Mouse (Mus musculus): ENCODE measurements at regions not wholly inside any gene's neighbourhood (a gene's known extent, or its start where the extent isn't known, plus 50 kb on each side); places are given as distances from the start of the nearest gene placed in this dataset.

- WGBS (ENCODE audit: insufficient replicate concordance): 34% methylated on average over 29 of the region's 29 CpGs
- no peaks in the 10 kb centered on the region for H3K9me3 ChIP-seq (replicated peaks; ENCODE audit: control insufficient read depth, low read length)
- H3K4me2 ChIP-seq (ENCODE audit: low read depth, low read length): no peak overlapping the region
- no peaks in the 10 kb centered on the region for H3K4me1 ChIP-seq (ENCODE audit: control insufficient read depth, low read depth, low read length)
- ATAC-seq (ENCODE audit: low read depth): no peak
- no peaks in the 10 kb centered on the region for H3K36me3 ChIP-seq (ENCODE audit: control insufficient read depth, insufficient read depth)
- no peaks in the 10 kb centered on the region for H3K27me3 ChIP-seq (ENCODE audit: control insufficient read depth, insufficient read depth, low read depth, low read length)
- H3K9ac ChIP-seq (ENCODE audit: low read depth, low read length): no peak overlapping the region
- no peak overlapping the region for H3K4me3 ChIP-seq (ENCODE audit: low read depth, low read length)
- H3K27ac ChIP-seq (ENCODE audit: low read length): no peak overlapping the region
Measured at GRCm38 (mm10) chr14:59075845-59076745, 66.6 kb downstream of the 1700129C05Rik start.

- Histone ChIP-seq H3K27me3 (ENCODE audit: control insufficient read depth, insufficient read depth, low read depth, low read length) (no peaks in the 10 kb centered on the region), H3K4me1 (ENCODE audit: control insufficient read depth, low read depth, low read length) (no peaks in the 10 kb centered on the region), H3K27ac (ENCODE audit: low read length) (no peak overlapping the region), H3K9me3 (replicated peaks; ENCODE audit: control insufficient read depth, low read length) (no peaks in the 10 kb centered on the region), H3K4me3 (ENCODE audit: low read depth, low read length) (no peak overlapping the region), H3K9ac (ENCODE audit: low read depth, low read length) (no peak overlapping the region), H3K4me2 (ENCODE audit: low read depth, low read length) (no peak overlapping the region), H3K36me3 (ENCODE audit: control insufficient read depth, insufficient read depth) (no peaks in the 10 kb centered on the region)
- WGBS (ENCODE audit: insufficient replicate concordance): 54% methylated on average over 7 of the region's 7 CpGs
- no peak for ATAC-seq (ENCODE audit: low read depth)
Measured at GRCm38 (mm10) chr14:59072323-59073039, 70.2 kb downstream of the 1700129C05Rik start.

- Histone ChIP-seq H3K27me3 (ENCODE audit: control insufficient read depth, insufficient read depth, low read depth, low read length) (no peaks in the 10 kb centered on the region), H3K27ac (ENCODE audit: low read length) (no peak overlapping the region), H3K4me1 (ENCODE audit: control insufficient read depth, low read depth, low read length) (no peaks in the 10 kb centered on the region), H3K4me3 (ENCODE audit: low read depth, low read length) (no peak overlapping the region), H3K36me3 (ENCODE audit: control insufficient read depth, insufficient read depth) (no peaks in the 10 kb centered on the region), H3K4me2 (ENCODE audit: low read depth, low read length) (no peak overlapping the region), H3K9me3 (replicated peaks; ENCODE audit: control insufficient read depth, low read length) (no peaks in the 10 kb centered on the region), H3K9ac (ENCODE audit: low read depth, low read length) (no peak overlapping the region)
- WGBS (ENCODE audit: insufficient replicate concordance): 65% methylated on average over 2 of the region's 2 CpGs
- ATAC-seq (ENCODE audit: low read depth): no peak
Measured at GRCm38 (mm10) chr14:59070056-59070455, 72.6 kb downstream of the 1700129C05Rik start.

GRCm38 (mm10) chr14:59066456-59067220 lies 76.1 kb downstream of the 1700129C05Rik start:
- ATAC-seq (ENCODE audit: low read depth): no peak
- H3K9ac ChIP-seq (ENCODE audit: low read depth, low read length): no peak overlapping the region
- 60% methylated on average over 8 of the region's 8 CpGs for WGBS (ENCODE audit: insufficient replicate concordance)
- no peaks in the 10 kb centered on the region for H3K36me3 ChIP-seq (ENCODE audit: control insufficient read depth, insufficient read depth)
- H3K27ac ChIP-seq (ENCODE audit: low read length): no peak overlapping the region
- H3K4me1 ChIP-seq (ENCODE audit: control insufficient read depth, low read depth, low read length): no peaks in the 10 kb centered on the region
- no peak overlapping the region for H3K4me3 ChIP-seq (ENCODE audit: low read depth, low read length)
- H3K27me3 ChIP-seq (ENCODE audit: control insufficient read depth, insufficient read depth, low read depth, low read length): no peaks in the 10 kb centered on the region
- no peaks in the 10 kb centered on the region for H3K9me3 ChIP-seq (replicated peaks; ENCODE audit: control insufficient read depth, low read length)
- no peak overlapping the region for H3K4me2 ChIP-seq (ENCODE audit: low read depth, low read length)

GRCm38 (mm10) chr14:59063221-59063620 lies 79.5 kb downstream of the 1700129C05Rik start:
- H3K27ac ChIP-seq (ENCODE audit: low read length): no peak overlapping the region
- H3K4me3 ChIP-seq (ENCODE audit: low read depth, low read length): no peak overlapping the region
- H3K4me1 ChIP-seq (ENCODE audit: control insufficient read depth, low read depth, low read length): no peaks in the 10 kb centered on the region
- H3K4me2 ChIP-seq (ENCODE audit: low read depth, low read length): no peak overlapping the region
- no peaks in the 10 kb centered on the region for H3K9me3 ChIP-seq (replicated peaks; ENCODE audit: control insufficient read depth, low read length)
- H3K36me3 ChIP-seq (ENCODE audit: control insufficient read depth, insufficient read depth): no peaks in the 10 kb centered on the region
- ATAC-seq (ENCODE audit: low read depth): no peak
- WGBS (ENCODE audit: insufficient replicate concordance): 52% methylated on average over 3 of the region's 3 CpGs
- H3K27me3 ChIP-seq (ENCODE audit: control insufficient read depth, insufficient read depth, low read depth, low read length): no peaks in the 10 kb centered on the region
- no peak overlapping the region for H3K9ac ChIP-seq (ENCODE audit: low read depth, low read length)

GRCm38 (mm10) chr14:59056832-59057231 lies 85.9 kb downstream of the 1700129C05Rik start:
- no peak overlapping the region for H3K27ac ChIP-seq (ENCODE audit: low read length)
- WGBS (ENCODE audit: insufficient replicate concordance): 64% methylated on average over 3 of the region's 3 CpGs
- no peak overlapping the region for H3K4me3 ChIP-seq (ENCODE audit: low read depth, low read length)
- no peaks in the 10 kb centered on the region for H3K9me3 ChIP-seq (replicated peaks; ENCODE audit: control insufficient read depth, low read length)
- no peaks in the 10 kb centered on the region for H3K36me3 ChIP-seq (ENCODE audit: control insufficient read depth, insufficient read depth)
- ATAC-seq (ENCODE audit: low read depth): no peak
- H3K27me3 ChIP-seq (ENCODE audit: control insufficient read depth, insufficient read depth, low read depth, low read length): no peaks in the 10 kb centered on the region
- no peaks in the 10 kb centered on the region for H3K4me1 ChIP-seq (ENCODE audit: control insufficient read depth, low read depth, low read length)
- H3K9ac ChIP-seq (ENCODE audit: low read depth, low read length): no peak overlapping the region
- no peak overlapping the region for H3K4me2 ChIP-seq (ENCODE audit: low read depth, low read length)

GRCm38 (mm10) chr14:59055283-59055682 lies 87.4 kb downstream of the 1700129C05Rik start:
- no peaks in the 10 kb centered on the region for H3K9me3 ChIP-seq (replicated peaks; ENCODE audit: control insufficient read depth, low read length)

GRCm38 (mm10) chr14:59052421-59052820 lies 90.3 kb downstream of the 1700129C05Rik start:
- ATAC-seq (ENCODE audit: low read depth): no peak
- Histone ChIP-seq H3K36me3 (ENCODE audit: control insufficient read depth, insufficient read depth) (no peaks in the 10 kb centered on the region), H3K27ac (ENCODE audit: low read length) (no peak overlapping the region), H3K4me2 (ENCODE audit: low read depth, low read length) (no peak overlapping the region), H3K9me3 (replicated peaks; ENCODE audit: control insufficient read depth, low read length) (no peaks in the 10 kb centered on the region), H3K4me3 (ENCODE audit: low read depth, low read length) (no peak overlapping the region), H3K9ac (ENCODE audit: low read depth, low read length) (no peak overlapping the region), H3K4me1 (ENCODE audit: control insufficient read depth, low read depth, low read length) (no peaks in the 10 kb centered on the region), H3K27me3 (ENCODE audit: control insufficient read depth, insufficient read depth, low read depth, low read length) (no peaks in the 10 kb centered on the region)
- whole genome bisulfite sequencing (ENCODE audit: insufficient replicate concordance): 65% methylated on average over 3 of the region's 3 CpGs

More at GRCm38 (mm10) chr14:59055283-59055682, 87.4 kb downstream of the 1700129C05Rik start:
- H3K4me3 ChIP-seq (ENCODE audit: low read depth, low read length): no peak overlapping the region
- H3K4me2 ChIP-seq (ENCODE audit: low read depth, low read length): no peak overlapping the region
- no peak overlapping the region for H3K27ac ChIP-seq (ENCODE audit: low read length)
- no peaks in the 10 kb centered on the region for H3K36me3 ChIP-seq (ENCODE audit: control insufficient read depth, insufficient read depth)
- H3K27me3 ChIP-seq (ENCODE audit: control insufficient read depth, insufficient read depth, low read depth, low read length): no peaks in the 10 kb centered on the region
- ATAC-seq (ENCODE audit: low read depth): no peak
- H3K4me1 ChIP-seq (ENCODE audit: control insufficient read depth, low read depth, low read length): no peaks in the 10 kb centered on the region
- H3K9ac ChIP-seq (ENCODE audit: low read depth, low read length): no peak overlapping the region
- 77% methylated on average over 3 of the region's 3 CpGs for WGBS (ENCODE audit: insufficient replicate concordance)
